Mouse (Mus musculus) lung, embryonic 14.5 days (tissue): ENCODE measurements around the gene Mepce. TPM values are rescaled to one million over a fixed set of nuclear protein-coding genes. Genes with fewer than 3 reads are reported as not detected.
A peak's percentile ranks its signal among the peaks of the same experiment; 100 is the strongest.
"Not testable (repeated sequence)": the region's sequence is repeated elsewhere in the genome, so short reads cannot be mapped to it uniquely, and the experiment has no call there.

Source experiments
- ATAC-seq: fragments of 200-750 bp; cut with Nextera tagmentation; 2 replicates; pipeline ENCODE4 v1.8.0; 2017; ENCODE audit warnings: mild to moderate bottlenecking, moderate TSS enrichment, moderate library complexity; ENCODE audit not compliant: insufficient read depth
- DNase-seq: peaks from one replicate; pipeline ENCODE4 v3.0.0-alpha.2; 2015
- H3K27ac ChIP-seq: fragments of 300-500 bp; sonication (generic); 2 replicates; pipeline ENCODE4 v1.5.1; 2014; ENCODE audit warnings: low read depth, mild to moderate bottlenecking, moderate library complexity
- H3K27me3 ChIP-seq: fragments of 300-500 bp; sonication (generic); 2 replicates; pipeline ENCODE4 v1.6.1; 2014; ENCODE audit warnings: low read length, control low read depth; ENCODE audit not compliant: insufficient read depth
- H3K36me3 ChIP-seq: fragments of 300-500 bp; sonication (generic); 2 replicates; pipeline ENCODE4 v1.6.1; 2014; ENCODE audit warnings: control low read depth; ENCODE audit not compliant: insufficient read depth
- H3K4me1 ChIP-seq: fragments of 300-500 bp; sonication (generic); 2 replicates; pipeline ENCODE4 v1.6.1; 2014; ENCODE audit warnings: antibody characterized with exemption, control low read depth; ENCODE audit not compliant: insufficient read depth
- H3K4me2 ChIP-seq: fragments of 300-500 bp; sonication (generic); 2 replicates; pipeline ENCODE4 v1.6.1; 2014; ENCODE audit warnings: mild to moderate bottlenecking
- H3K4me3 ChIP-seq: fragments of 300-500 bp; sonication (generic); 2 replicates; pipeline ENCODE4 v1.5.1; 2014; ENCODE audit warnings: low read depth, low read length
- H3K9ac ChIP-seq: fragments of 300-500 bp; sonication (generic); 2 replicates; pipeline ENCODE4 v1.6.1; 2014
- H3K9me3 ChIP-seq: fragments of 300-500 bp; sonication (generic); 2 replicates; pipeline ENCODE4 v1.6.1; 2016; ENCODE audit warnings: low read depth, low read length, control low read depth
- CTCF ChIP-seq: IDR thresholded peaks from 2 replicates; pipeline ENCODE4 v1.5.1; 2016; ENCODE audit warnings: antibody characterized with exemption, low read depth
- WGBS: fragments of 180-500 bp; shearing (Covaris S2); extraction: QIAGEN DNeasy Blood & Tissue Kit; methylation state at CpG from one replicate; pipeline ENCODE4 v1.1.7; 2014; 5-methylcytosine and 5-hydroxymethylcytosine counted together
- polyA plus RNA-seq: library from polyadenylated mRNA; unstranded; fragments of >200 nt; fragmentation: Nextera tagmentation; extraction: Ambion mirVana; gene quantifications from 2 replicates; pipeline ENCODE4 v1.2.1, GENCODE M21; 2014

The Mepce gene
- 13.1 and 14.5 TPM in 2 replicates for polyA plus RNA-seq

- ATAC-seq: peak; percentile 68
- peak; percentile 99 for DNase-seq
These were observed at the start of gene Mepce, which contains the start of gene Zcwpw1 for GRCm38 (mm10) chr5:137787151-137787928. Gene Mepce, minus strand, starts transcription at chr5:137787655. Gene Zcwpw1, plus strand, starts transcription at chr5:137787798.

GRCm38 (mm10) chr5:137837110-137837509, 49.7 kb upstream of the Mepce start:
- DNase-seq, H3K36me3 ChIP-seq, H3K9ac ChIP-seq, H3K4me1 ChIP-seq, ATAC-seq, H3K4me3 ChIP-seq, H3K4me2 ChIP-seq, H3K27ac ChIP-seq, H3K27me3 ChIP-seq, H3K9me3 ChIP-seq: not testable (repeated sequence)

More at GRCm38 (mm10) chr5:137787151-137787928, at the start of gene Mepce, which contains the start of gene Zcwpw1:
- peaks cover 26% of the 10 kb centered on the region for H3K36me3 ChIP-seq
- H3K27me3 ChIP-seq: no peaks in the 10 kb centered on the region
- H3K9ac ChIP-seq: peak within 1 kb of the TSS; percentile 95
- WGBS: under 1% methylated on average over 48 of the region's 48 CpGs
- peaks cover 22% of the 10 kb centered on the region for H3K4me1 ChIP-seq
- H3K4me3 ChIP-seq: peak within 1 kb of the TSS; percentile 85
- H3K4me2 ChIP-seq: peak within 1 kb of the TSS; percentile 97
- TF ChIP-seq CTCF: peak; percentile 86
- H3K9me3 ChIP-seq: no peaks in the 10 kb centered on the region
- peak within 1 kb of the TSS; percentile 98 for H3K27ac ChIP-seq

DNA sequence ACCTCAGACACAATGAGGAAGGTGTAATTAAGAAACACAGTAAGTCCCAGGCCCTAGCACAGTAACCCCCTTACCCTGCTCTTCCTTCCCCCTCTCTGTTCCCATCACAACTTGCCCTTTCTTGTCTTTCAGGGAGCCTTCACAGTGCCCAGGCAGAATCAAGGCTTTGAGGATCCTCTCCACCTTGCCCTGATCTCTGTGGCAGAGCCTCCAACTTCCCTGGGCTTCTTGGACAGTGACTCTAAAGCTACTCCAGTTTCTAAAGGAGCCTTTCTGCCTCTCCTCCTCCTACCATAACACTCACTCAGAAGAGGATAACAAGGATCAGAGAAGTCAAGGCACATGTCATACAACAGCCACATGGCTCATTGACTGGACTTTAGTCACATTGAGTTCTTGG, 49.2 kb upstream of the Mepce start:
- no peak for ATAC-seq
- Histone ChIP-seq H3K4me1 (no peaks in the 10 kb centered on the region), H3K27ac (no peak overlapping the region), H3K4me3 (no peak overlapping the region), H3K27me3 (no peaks in the 10 kb centered on the region), H3K4me2 (no peak overlapping the region), H3K9ac (no peak overlapping the region), H3K9me3 (no peaks in the 10 kb centered on the region), H3K36me3 (no peaks in the 10 kb centered on the region)
- DNase-seq: no peak
- no peak for TF ChIP-seq CTCF

GRCm38 (mm10) chr5:137835966-137836520, 48.6 kb upstream of the Mepce start, which contains the start of gene Pilra:
Gene Pilra, minus strand, starts transcription at chr5:137836281.
- H3K36me3 ChIP-seq, H3K9ac ChIP-seq, H3K4me2 ChIP-seq, H3K4me1 ChIP-seq, H3K4me3 ChIP-seq, H3K9me3 ChIP-seq, H3K27me3 ChIP-seq, DNase-seq, ATAC-seq, H3K27ac ChIP-seq: not testable (repeated sequence)
- 61% methylated on average over 2 of the region's 2 CpGs for WGBS

DNA sequence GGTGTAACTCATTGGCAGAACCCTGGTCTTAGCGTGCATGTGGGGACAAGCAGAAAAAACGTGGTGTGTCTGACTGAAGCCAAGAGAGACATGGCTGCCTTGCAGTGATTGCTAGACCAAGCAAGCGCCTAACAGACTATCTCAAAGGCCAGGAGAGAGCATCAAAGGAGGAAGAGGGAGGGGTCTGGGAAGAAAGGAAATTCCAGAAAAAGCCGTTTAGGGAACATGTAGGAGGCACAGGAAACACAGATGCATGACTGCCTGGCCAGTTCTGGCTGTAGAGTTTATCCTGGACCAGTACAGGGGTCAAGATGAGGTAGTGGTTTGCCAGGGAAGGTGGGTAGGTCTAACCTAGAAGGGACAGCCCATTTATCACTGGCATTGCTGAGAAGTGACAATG, 46.0 kb upstream of the Mepce start:
- no peaks in the 10 kb centered on the region for H3K27me3 ChIP-seq
- no peaks in the 10 kb centered on the region for H3K9me3 ChIP-seq
- no peak overlapping the region for H3K4me2 ChIP-seq
- peak; percentile 41; the same call in 1 of the 2 replicates for ATAC-seq
- no peaks in the 10 kb centered on the region for H3K36me3 ChIP-seq
- H3K4me3 ChIP-seq: no peak overlapping the region
- peak; percentile 37 for DNase-seq
- WGBS: 38% methylated on average over 4 of the region's 4 CpGs
- no peak overlapping the region for H3K27ac ChIP-seq
- H3K9ac ChIP-seq: no peak overlapping the region
- no peaks in the 10 kb centered on the region for H3K4me1 ChIP-seq
- TF ChIP-seq CTCF: no peak

- H3K4me3 ChIP-seq: no peak overlapping the region
- no peak for DNase-seq
- no peaks in the 10 kb centered on the region for H3K27me3 ChIP-seq
- no peak for TF ChIP-seq CTCF
- H3K4me2 ChIP-seq: no peak overlapping the region
- WGBS: 73% methylated on average over 6 of the region's 6 CpGs
- H3K9ac ChIP-seq: no peak overlapping the region
- no peaks in the 10 kb centered on the region for H3K36me3 ChIP-seq
- no peak for ATAC-seq
- no peak overlapping the region for H3K27ac ChIP-seq
- H3K4me1 ChIP-seq: no peaks in the 10 kb centered on the region
- no peaks in the 10 kb centered on the region for H3K9me3 ChIP-seq
These were observed 44.1 kb upstream of the Mepce start for GRCm38 (mm10) chr5:137831506-137831905.

DNA sequence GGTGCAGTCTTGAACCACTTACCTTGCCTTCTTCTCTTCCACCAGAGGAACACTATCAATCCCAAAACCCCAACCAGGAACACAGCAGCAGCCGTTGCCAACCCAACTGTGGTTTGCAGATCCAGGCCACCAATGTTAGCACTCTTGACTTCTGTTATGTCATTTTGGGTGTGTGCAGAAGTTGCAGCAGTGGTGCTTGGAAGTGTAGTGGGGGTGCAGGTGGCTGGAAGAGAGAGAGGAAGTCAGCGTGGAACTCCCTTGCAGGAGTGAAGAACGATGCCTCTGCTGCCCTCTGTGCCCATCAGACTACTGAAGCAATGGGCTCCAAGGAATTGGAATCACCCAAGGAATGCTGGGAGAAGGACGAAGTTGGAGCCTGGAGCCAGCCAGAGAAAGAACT, 43.7 kb upstream of the Mepce start:
- H3K27me3 ChIP-seq: no peaks in the 10 kb centered on the region
- H3K9ac ChIP-seq: no peak overlapping the region
- H3K4me3 ChIP-seq: no peak overlapping the region
- no peak for DNase-seq
- no peaks in the 10 kb centered on the region for H3K4me1 ChIP-seq
- TF ChIP-seq CTCF: no peak
- no peaks in the 10 kb centered on the region for H3K9me3 ChIP-seq
- 82% methylated on average over 4 of the region's 4 CpGs for WGBS
- no peak overlapping the region for H3K27ac ChIP-seq
- no peaks in the 10 kb centered on the region for H3K36me3 ChIP-seq
- no peak for ATAC-seq
- no peak overlapping the region for H3K4me2 ChIP-seq
